Mouse (Mus musculus) v-Abl transformed pro-B cells (cell line): ENCODE data around the gene Celf3.

ENCODE experiments used
- in situ Hi-C, 2 experiments: fragments of 400-800 bp; cut with MboI; formaldehyde crosslinking; loops; one replicate each; pipeline ENCODE4 v1.15.1; 2025; ENCODE audit not compliant: unreplicated experiment in 2 of 2

Gene Celf3

GRCm38 (mm10) chr3:94478591-94479169 lies 585 bp downstream of the Celf3 start:
- in situ Hi-C loops, result no loop called here

GRCm38 (mm10) chr3:94479564-94479963 lies 1.5 kb downstream of the Celf3 start:
- in situ Hi-C loops, result no loop called here

DNA sequence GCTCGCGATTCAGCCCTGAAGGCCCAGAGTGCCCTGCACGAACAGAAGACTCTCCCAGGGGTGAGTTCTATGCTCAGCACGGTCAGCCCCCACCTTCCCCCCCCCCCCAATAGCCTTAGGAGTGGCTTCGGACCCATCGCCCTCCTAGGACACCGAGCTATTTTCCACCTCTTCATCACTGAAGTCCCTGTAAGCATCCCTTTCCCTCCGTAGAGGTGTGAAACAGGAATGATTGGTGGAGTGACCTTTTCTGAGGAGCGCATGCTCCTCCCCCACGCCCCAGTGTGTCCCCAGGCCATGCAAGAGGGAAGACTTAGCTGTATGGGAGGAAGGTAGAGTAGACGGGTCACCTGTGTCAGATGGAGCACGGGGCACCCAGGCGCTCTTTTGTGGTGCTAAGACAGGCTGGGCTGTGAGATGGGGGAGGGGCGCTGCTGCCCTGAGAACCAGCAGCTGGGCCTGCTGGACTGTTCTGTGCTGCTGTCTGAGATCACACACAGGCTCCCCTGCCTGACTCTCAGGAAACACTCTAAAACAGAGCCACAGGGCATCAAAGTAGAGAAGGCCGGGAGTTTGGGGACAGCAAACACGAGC lies 2.3 kb downstream of the Celf3 start, which contains the start of gene Riiad1:
TSS of gene Riiad1 (minus strand) at position 51 of the 594 bp plus-strand sequence.
- in situ Hi-C loops, result no loop called here

GRCm38 (mm10) chr3:94481429-94481828 lies 3.3 kb downstream of the Celf3 start:
- in situ Hi-C loops, result no loop called here

- in situ Hi-C loops, result no loop called here
Observed at GRCm38 (mm10) chr3:94482764-94483385, 4.8 kb downstream of the Celf3 start.

GRCm38 (mm10) chr3:94483790-94484439 lies 5.8 kb downstream of the Celf3 start:
- in situ Hi-C loops, result no loop called here

DNA sequence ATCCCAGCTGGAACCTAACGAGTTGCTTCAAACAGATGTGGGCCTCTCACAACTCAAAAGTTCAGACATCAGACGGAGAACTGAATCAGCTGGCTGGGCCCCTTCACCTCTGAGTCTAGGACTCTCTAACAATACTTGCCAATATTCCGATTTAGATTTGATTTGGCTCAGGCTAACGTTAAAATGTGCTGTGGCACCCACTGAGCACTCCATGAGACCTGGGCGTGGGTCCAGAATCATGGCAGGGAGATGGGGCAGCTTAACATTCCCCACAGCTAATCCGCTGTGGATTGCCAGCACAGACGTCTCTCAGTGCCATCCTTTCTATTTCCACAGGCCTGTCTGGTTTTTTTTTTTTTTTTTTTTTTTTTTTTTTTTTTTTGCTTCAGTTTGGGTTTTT lies 7.8 kb downstream of the Celf3 start:
- in situ Hi-C loops, result no loop called here

- in situ Hi-C loops, result no loop called here
Observed at GRCm38 (mm10) chr3:94487581-94487980, 9.5 kb downstream of the Celf3 start.

DNA sequence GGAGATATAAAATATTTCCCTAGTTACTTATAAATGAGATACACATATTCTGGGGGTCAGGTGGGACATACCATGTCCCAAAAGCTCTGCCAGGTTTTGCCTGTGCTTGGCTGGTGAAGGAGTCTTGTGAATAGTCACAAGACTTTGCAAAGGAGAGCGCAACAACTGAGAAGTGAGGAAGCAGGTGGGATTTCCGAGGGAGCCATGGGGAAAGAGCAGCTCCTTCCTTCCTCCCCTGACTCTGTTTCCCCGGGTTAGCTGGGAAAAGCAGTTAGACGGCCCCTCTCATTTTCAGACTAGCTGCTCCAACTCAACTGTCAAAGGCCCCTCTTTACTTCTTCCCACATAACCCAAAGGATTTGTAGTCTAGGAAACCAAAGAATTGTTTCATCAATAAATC lies 19.1 kb downstream of the Celf3 start:
- in situ Hi-C loops, result no loop called here

DNA sequence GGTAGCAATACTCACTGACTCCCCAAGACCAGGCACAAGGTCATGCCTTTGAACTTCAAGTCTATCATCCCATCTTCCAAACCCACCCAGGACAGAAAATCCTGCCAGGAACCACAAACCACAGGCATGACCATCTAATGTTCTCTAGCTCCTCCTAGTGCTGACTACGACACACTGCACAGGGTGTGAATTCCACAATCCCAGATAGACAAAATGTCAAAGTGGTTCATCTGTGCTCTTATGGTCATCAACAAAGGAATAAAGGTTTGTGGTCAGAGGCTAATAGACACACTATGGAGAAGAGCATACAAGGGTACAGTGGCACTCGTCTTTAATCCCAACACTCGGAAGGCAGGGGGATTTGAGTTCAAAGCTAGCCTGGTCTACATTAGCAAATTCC lies 24.1 kb downstream of the Celf3 start:
- in situ Hi-C loops, result no loop called here

- in situ Hi-C loops, result no loop called here
Observed at GRCm38 (mm10) chr3:94506664-94507063, 28.6 kb downstream of the Celf3 start.

- in situ Hi-C loops, result no loop called here
Observed at GRCm38 (mm10) chr3:94526731-94527130, 48.6 kb downstream of the Celf3 start.

DNA sequence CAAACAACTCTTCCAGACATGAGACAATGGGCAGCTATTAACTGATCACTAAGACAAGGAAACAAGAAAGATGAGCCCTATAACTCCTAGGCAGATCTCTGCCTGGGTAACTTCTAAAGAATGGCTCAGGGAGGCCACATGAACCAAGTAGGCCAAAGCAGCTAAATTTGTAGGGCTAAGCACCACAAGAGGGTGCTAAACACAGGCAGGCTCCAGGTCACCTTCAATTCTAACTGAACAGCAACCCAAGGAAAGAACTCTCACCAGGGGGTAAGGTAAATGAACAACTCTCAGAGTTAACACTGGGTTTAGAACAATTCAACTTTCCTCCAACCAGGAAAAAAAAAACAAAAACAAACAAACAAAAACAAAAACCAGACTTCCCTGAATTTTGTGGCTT lies 55.9 kb downstream of the Celf3 start:
- in situ Hi-C loops, result loop anchor here in 1 of 2 experiments (5.0 kb wide), 1 partner anchor 68 kb away; no protein-coding TSS in a partner anchor

- in situ Hi-C loops, result no loop called here
Observed at GRCm38 (mm10) chr3:94537187-94537586, 59.1 kb downstream of the Celf3 start.
